Mouse (Mus musculus): Measurements from ENCODE around the gene Igf1r. TPM values are rescaled to one million over a fixed set of nuclear protein-coding genes. Genes with fewer than 3 reads are reported as not detected.

Gene Igf1r
- polyA plus RNA-seq, 1 experiment: 16.9 TPM

- Histone ChIP-seq H3K4me3 (replicated peaks; ENCODE audit: extremely low read depth, low read depth, low read length) (no peak overlapping the region), H3K4me1 (ENCODE audit: control insufficient read depth, insufficient read depth, low read length) (0 out of 2 replicates have a peak, but pooled peaks cover 2% of the 10 kb centered on the region)
- TF ChIP-seq POLR2A (IDR thresholded peaks at IDR 0.05; ENCODE audit: borderline replicate concordance, extremely low read depth, low read depth, low read length) (no peak), CTCF (IDR thresholded peaks at IDR 0.05; ENCODE audit: insufficient read depth, low read length) (no peak)
- no peak for DNase-seq
- 77% methylated on average over 8 of the region's 8 CpGs for WGBS
Measured at GRCm38 (mm10) chr7:68236817-68237216, 284.2 kb downstream of the Igf1r start.

GRCm38 (mm10) chr7:68239220-68239827 lies 286.7 kb downstream of the Igf1r start:
- no peak overlapping the region for H3K4me3 ChIP-seq (replicated peaks; ENCODE audit: extremely low read depth, low read depth, low read length)
- DNase-seq: no peak
- 64% methylated on average over 11 of the region's 11 CpGs for WGBS
- H3K4me1 ChIP-seq (ENCODE audit: control insufficient read depth, insufficient read depth, low read length): no peaks in the 10 kb centered on the region
- TF ChIP-seq CTCF (IDR thresholded peaks at IDR 0.05; ENCODE audit: insufficient read depth, low read length) (no peak), POLR2A (IDR thresholded peaks at IDR 0.05; ENCODE audit: borderline replicate concordance, extremely low read depth, low read depth, low read length) (no peak)

- TF ChIP-seq CTCF (IDR thresholded peaks at IDR 0.05; ENCODE audit: insufficient read depth, low read length) (no peak), POLR2A (IDR thresholded peaks at IDR 0.05; ENCODE audit: borderline replicate concordance, extremely low read depth, low read depth, low read length) (no peak)
- no peak for DNase-seq
- Histone ChIP-seq H3K4me3 (replicated peaks; ENCODE audit: extremely low read depth, low read depth, low read length) (no peak overlapping the region), H3K4me1 (ENCODE audit: control insufficient read depth, insufficient read depth, low read length) (no peaks in the 10 kb centered on the region)
- 74% methylated on average over 9 of the region's 9 CpGs for WGBS
Measured at GRCm38 (mm10) chr7:68241205-68241604, 288.6 kb downstream of the Igf1r start.

- Histone ChIP-seq H3K4me1 (ENCODE audit: control insufficient read depth, insufficient read depth, low read length) (no peaks in the 10 kb centered on the region), H3K4me3 (replicated peaks; ENCODE audit: extremely low read depth, low read depth, low read length) (no peak overlapping the region)
- no peak for TF ChIP-seq POLR2A (IDR thresholded peaks at IDR 0.05; ENCODE audit: borderline replicate concordance, extremely low read depth, low read depth, low read length)
- TF ChIP-seq CTCF (IDR thresholded peaks at IDR 0.05; ENCODE audit: insufficient read depth, low read length): no peak
- DNase-seq: no peak
- 61% methylated on average over 4 of the region's 4 CpGs for WGBS
Measured at GRCm38 (mm10) chr7:68245681-68246080, 293.1 kb downstream of the Igf1r start.

GRCm38 (mm10) chr7:68246249-68246648 lies 293.6 kb downstream of the Igf1r start:
- DNase-seq: no peak
- 74% methylated on average over 8 of the region's 8 CpGs for WGBS
- no peak for TF ChIP-seq POLR2A (IDR thresholded peaks at IDR 0.05; ENCODE audit: borderline replicate concordance, extremely low read depth, low read depth, low read length)
- TF ChIP-seq CTCF (IDR thresholded peaks at IDR 0.05; ENCODE audit: insufficient read depth, low read length): no peak
- Histone ChIP-seq H3K4me1 (ENCODE audit: control insufficient read depth, insufficient read depth, low read length) (no peaks in the 10 kb centered on the region), H3K4me3 (replicated peaks; ENCODE audit: extremely low read depth, low read depth, low read length) (no peak overlapping the region)

- no peaks in the 10 kb centered on the region for H3K4me1 ChIP-seq (ENCODE audit: control insufficient read depth, insufficient read depth, low read length)
- no peak overlapping the region for H3K4me3 ChIP-seq (replicated peaks; ENCODE audit: extremely low read depth, low read depth, low read length)
- 36% methylated on average over 1 of the region's 1 CpGs for WGBS
- no peak for DNase-seq
- TF ChIP-seq CTCF (IDR thresholded peaks at IDR 0.05; ENCODE audit: insufficient read depth, low read length) (no peak), POLR2A (IDR thresholded peaks at IDR 0.05; ENCODE audit: borderline replicate concordance, extremely low read depth, low read depth, low read length) (no peak)
Measured at GRCm38 (mm10) chr7:68250411-68250810, 297.8 kb downstream of the Igf1r start.

- TF ChIP-seq POLR2A (IDR thresholded peaks at IDR 0.05; ENCODE audit: borderline replicate concordance, extremely low read depth, low read depth, low read length) (no peak), CTCF (IDR thresholded peaks at IDR 0.05; ENCODE audit: insufficient read depth, low read length) (no peak)
- 84% methylated on average over 3 of the region's 3 CpGs for WGBS
- Histone ChIP-seq H3K4me3 (replicated peaks; ENCODE audit: extremely low read depth, low read depth, low read length) (no peak overlapping the region), H3K4me1 (ENCODE audit: control insufficient read depth, insufficient read depth, low read length) (no peaks in the 10 kb centered on the region)
- no peak for DNase-seq
Measured at GRCm38 (mm10) chr7:68250902-68251301, 298.3 kb downstream of the Igf1r start.

- no peak for TF ChIP-seq POLR2A (IDR thresholded peaks at IDR 0.05; ENCODE audit: borderline replicate concordance, extremely low read depth, low read depth, low read length)
- WGBS: 48% methylated on average over 2 of the region's 2 CpGs
- no peaks in the 10 kb centered on the region for H3K4me1 ChIP-seq (ENCODE audit: control insufficient read depth, insufficient read depth, low read length)
- H3K4me3 ChIP-seq (replicated peaks; ENCODE audit: extremely low read depth, low read depth, low read length): no peak overlapping the region
- DNase-seq: no peak
Measured at GRCm38 (mm10) chr7:68257767-68258166, 305.1 kb downstream of the Igf1r start.

- 73% methylated on average over 17 of the region's 17 CpGs for WGBS
- no peak for TF ChIP-seq CTCF (IDR thresholded peaks at IDR 0.05; ENCODE audit: insufficient read depth, low read length)
- TF ChIP-seq POLR2A (IDR thresholded peaks at IDR 0.05; ENCODE audit: borderline replicate concordance, extremely low read depth, low read depth, low read length): no peak
Measured at GRCm38 (mm10) chr7:68258326-68259150, 305.9 kb downstream of the Igf1r start.

More at GRCm38 (mm10) chr7:68258326-68259150, 305.9 kb downstream of the Igf1r start:
- no peaks in the 10 kb centered on the region for H3K4me1 ChIP-seq (ENCODE audit: control insufficient read depth, insufficient read depth, low read length)
- no peak for DNase-seq
- H3K4me3 ChIP-seq (replicated peaks; ENCODE audit: extremely low read depth, low read depth, low read length): no peak overlapping the region

All from lung, adult 2 months (tissue).